Mouse (Mus musculus) cerebellum, adult 2 months (tissue): ENCODE results near the gene Lalba. TPM values are rescaled to one million over a fixed set of nuclear protein-coding genes. Genes with fewer than 3 reads are reported as not detected.
"Not testable (repeated sequence)": the region's sequence is repeated elsewhere in the genome, so short reads cannot be mapped to it uniquely, and the experiment has no call there.

Source experiments
- DNase-seq, 2 experiments: peaks; one replicate each; pipeline ENCODE4 v3.0.0; 2021
- H3K27ac ChIP-seq: fragments of 200-500 bp; 2 replicates; pipeline ENCODE4 v1.5.1; 2012; ENCODE audit warnings: low read length, control low read depth, inconsistent platforms; ENCODE audit not compliant: insufficient read depth
- H3K27me3 ChIP-seq: fragments of 200-500 bp; 2 replicates; pipeline ENCODE4 v1.6.1; 2012; ENCODE audit warnings: inconsistent platforms, mild to moderate bottlenecking, low read length, moderate library complexity; ENCODE audit not compliant: control insufficient read depth, insufficient read depth
- H3K4me1 ChIP-seq: fragments of 200-500 bp; 2 replicates; pipeline ENCODE4 v1.6.1; 2011; ENCODE audit warnings: low read length; ENCODE audit not compliant: control insufficient read depth, insufficient read depth
- H3K4me3 ChIP-seq: fragments of 200-500 bp; replicated peaks from 2 replicates; pipeline ENCODE3; 2011; ENCODE audit warnings: mild to moderate bottlenecking, low read depth, low read length, control low read depth; ENCODE audit not compliant: insufficient read depth
- CTCF ChIP-seq: fragments of 200-500 bp; IDR thresholded peaks from 2 replicates; pipeline ENCODE4 v1.5.1; 2011; ENCODE audit warnings: low read depth, mild to moderate bottlenecking, control low read depth, low read length, moderate library complexity, borderline replicate concordance; ENCODE audit not compliant: insufficient read depth
- POLR2A ChIP-seq: fragments of 200-500 bp; IDR thresholded peaks from 2 replicates; pipeline ENCODE4 v1.6.1; 2011; ENCODE audit warnings: low read length, control low read depth, borderline replicate concordance; ENCODE audit not compliant: insufficient read depth
- WGBS: fragments of 180-500 bp; shearing (Covaris S2); methylation state at CpG from one replicate; pipeline ENCODE4 v1.1.7; 2018; 5-methylcytosine and 5-hydroxymethylcytosine counted together
- polyA plus RNA-seq: library from polyadenylated mRNA; depleted of rRNA; stranded (reverse); fragments of >200 nt; gene quantifications from 2 replicates; pipeline ENCODE4 v1.2.3, GENCODE M21; 2012; rRNA removed

Gene Lalba
- polyA plus RNA-seq, 1 experiment, result 0.34 TPM

GRCm38 (mm10) chr15:98452288-98452687 lies 30.2 kb downstream of the Lalba start, which contains the start of gene Olfr281:
TSS of gene Olfr281 (plus strand) at chr15:98452588.
- Histone ChIP-seq H3K27me3 (no peaks in the 10 kb centered on the region), H3K4me3 (no peak within 1 kb of the TSS), H3K27ac (no peak within 1 kb of the TSS), H3K4me1 (no peaks in the 10 kb centered on the region)
- no peak for DNase-seq
- TF ChIP-seq POLR2A (no peak), CTCF (no peak)
- 92% methylated on average over 7 of the region's 7 CpGs for WGBS

GRCm38 (mm10) chr15:98448521-98448920 lies 34.0 kb downstream of the Lalba start:
- 61% methylated on average over 4 of the region's 4 CpGs for WGBS
- TF ChIP-seq CTCF (no peak), POLR2A (no peak)
- Histone ChIP-seq H3K27ac (no peak overlapping the region), H3K4me3 (no peak overlapping the region), H3K27me3 (no peaks in the 10 kb centered on the region), H3K4me1 (no peaks in the 10 kb centered on the region)
- peak; percentile 7 to 18 for DNase-seq

GRCm38 (mm10) chr15:98444561-98444960 lies 38.0 kb downstream of the Lalba start:
- Histone ChIP-seq H3K27ac (no peak overlapping the region), H3K4me1 (no peaks in the 10 kb centered on the region), H3K4me3 (no peak overlapping the region), H3K27me3 (no peaks in the 10 kb centered on the region)
- no peak for DNase-seq
- 71% methylated on average over 3 of the region's 3 CpGs for WGBS
- TF ChIP-seq POLR2A (no peak), CTCF (no peak)

DNA sequence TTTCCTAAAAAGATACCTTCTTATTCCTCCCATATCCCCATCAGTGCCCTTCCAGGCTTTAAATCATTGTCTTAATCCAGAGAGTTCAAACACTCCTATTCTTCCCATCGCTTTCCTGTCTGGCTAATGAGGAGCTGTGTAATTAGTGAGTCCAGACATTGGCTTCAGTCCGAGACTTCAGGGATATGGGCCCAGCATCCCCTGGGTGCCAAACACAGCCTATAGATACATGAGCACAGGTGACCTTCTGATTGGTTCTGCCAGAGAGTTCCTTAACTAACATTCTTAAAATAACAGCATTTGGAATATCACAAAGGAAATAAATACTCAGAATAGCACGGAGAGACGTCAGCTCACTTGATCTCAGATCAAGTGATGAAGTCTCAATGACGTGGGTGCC lies 51.6 kb downstream of the Lalba start, which contains the start of gene Olfr282:
Gene Olfr282, plus strand, starts transcription at position 301 of the 400 bp plus-strand sequence.
- H3K27ac ChIP-seq, H3K27me3 ChIP-seq, H3K4me3 ChIP-seq, H3K4me1 ChIP-seq, DNase-seq: not testable (repeated sequence)
- WGBS, result 73% methylated on average over 5 of the region's 5 CpGs

Other genes starting within 250 kb of the Lalba start
- gene Olfr286, start 248.3 kb downstream of the Lalba start, polyA plus RNA-seq, result not detected in 2 replicates
- gene H1fnt, start 225.4 kb downstream of the Lalba start, polyA plus RNA-seq, result not detected in 2 replicates
- gene Zfp641, start 186.6 kb downstream of the Lalba start, polyA plus RNA-seq, result 10.1 and 11.0 TPM in 2 replicates
- not detected in 2 replicates for gene Olfr285, start 165.4 kb downstream of the Lalba start, polyA plus RNA-seq
- gene Olfr284, start 141.7 kb downstream of the Lalba start, polyA plus RNA-seq, result not detected in 2 replicates
- not detected in 2 replicates for gene Olfr283, start 101.8 kb downstream of the Lalba start, polyA plus RNA-seq
- gene Olfr282, start 51.5 kb downstream of the Lalba start, polyA plus RNA-seq, result not detected in 2 replicates
- gene Olfr281, start 30.1 kb downstream of the Lalba start, polyA plus RNA-seq, result not detected in 2 replicates
- not detected in 2 replicates for gene OR5BS1P, start 12.8 kb downstream of the Lalba start, polyA plus RNA-seq
- 0.03 and 0.05 TPM in 2 replicates for gene Olfr279, start 9.7 kb upstream of the Lalba start, polyA plus RNA-seq
- gene Kansl2, start 51.5 kb upstream of the Lalba start, polyA plus RNA-seq, result 60.7 and 62.4 TPM in 2 replicates
- 24.1 and 24.2 TPM in 2 replicates for gene Ccnt1, start 88.2 kb upstream of the Lalba start, polyA plus RNA-seq
- gene 4930415O20Rik, start 88.3 kb upstream of the Lalba start, polyA plus RNA-seq, result not detected in 2 replicates
- 31.1 and 31.3 TPM in 2 replicates for gene Adcy6, start 127.4 kb upstream of the Lalba start, polyA plus RNA-seq
- 65.4 and 69.7 TPM in 2 replicates for gene Cacnb3, start 148.1 kb upstream of the Lalba start, polyA plus RNA-seq
- 69.4 and 71.7 TPM in 2 replicates for gene Ddx23, start 180.2 kb upstream of the Lalba start, polyA plus RNA-seq
- 42.4 and 47.4 TPM in 2 replicates for gene Rnd1, start 194.7 kb upstream of the Lalba start, polyA plus RNA-seq
- gene Ccdc65, start 225.5 kb upstream of the Lalba start, polyA plus RNA-seq, result 4.8 TPM in 2 replicates
- gene Fkbp11, start 245.5 kb upstream of the Lalba start, polyA plus RNA-seq, result 4.1 and 4.7 TPM in 2 replicates